Mouse (Mus musculus): ENCODE measurements at regions not wholly inside any gene's neighbourhood (a gene's known extent, or its start where the extent isn't known, plus 50 kb on each side); places are given as distances from the start of the nearest gene placed in this dataset.

DNA sequence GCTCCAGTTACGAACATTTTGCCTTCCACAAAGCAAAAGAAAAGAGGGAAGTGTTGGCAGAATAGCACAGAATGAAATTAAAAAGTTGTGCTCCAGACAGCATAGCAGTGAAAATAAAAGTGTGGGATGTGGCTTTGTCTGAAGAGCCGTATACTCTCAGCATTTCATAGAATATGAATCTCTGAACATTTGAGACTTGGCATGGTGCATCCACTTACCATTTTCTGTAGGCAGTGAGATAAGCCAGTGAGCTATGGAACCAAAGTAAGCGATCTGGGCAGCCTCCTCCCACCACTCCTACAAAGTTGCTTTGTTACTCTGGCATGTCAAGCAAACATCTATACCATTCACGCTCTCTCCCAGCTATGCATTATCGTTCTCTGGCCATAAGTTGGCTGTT, 286.0 kb downstream of the Arl4a start:
- no peaks in the 10 kb centered on the region for H3K9me3 ChIP-seq (replicated peaks; ENCODE audit: control insufficient read depth, low read length)
- ATAC-seq (ENCODE audit: low read depth), result no peak
- no peaks in the 10 kb centered on the region for H3K27me3 ChIP-seq (ENCODE audit: control insufficient read depth, insufficient read depth, low read depth, low read length)
- no peak overlapping the region for H3K4me3 ChIP-seq (ENCODE audit: low read depth, low read length)
- no peak overlapping the region for H3K4me2 ChIP-seq (ENCODE audit: low read depth, low read length)
- H3K4me1 ChIP-seq (ENCODE audit: control insufficient read depth, low read depth, low read length), result no peaks in the 10 kb centered on the region
- H3K27ac ChIP-seq (ENCODE audit: low read length), result no peak overlapping the region
- no peaks in the 10 kb centered on the region for H3K36me3 ChIP-seq (ENCODE audit: control insufficient read depth, insufficient read depth)
- 57% methylated on average over 5 of the region's 5 CpGs for WGBS (ENCODE audit: insufficient replicate concordance)
- no peak overlapping the region for H3K9ac ChIP-seq (ENCODE audit: low read depth, low read length)

DNA sequence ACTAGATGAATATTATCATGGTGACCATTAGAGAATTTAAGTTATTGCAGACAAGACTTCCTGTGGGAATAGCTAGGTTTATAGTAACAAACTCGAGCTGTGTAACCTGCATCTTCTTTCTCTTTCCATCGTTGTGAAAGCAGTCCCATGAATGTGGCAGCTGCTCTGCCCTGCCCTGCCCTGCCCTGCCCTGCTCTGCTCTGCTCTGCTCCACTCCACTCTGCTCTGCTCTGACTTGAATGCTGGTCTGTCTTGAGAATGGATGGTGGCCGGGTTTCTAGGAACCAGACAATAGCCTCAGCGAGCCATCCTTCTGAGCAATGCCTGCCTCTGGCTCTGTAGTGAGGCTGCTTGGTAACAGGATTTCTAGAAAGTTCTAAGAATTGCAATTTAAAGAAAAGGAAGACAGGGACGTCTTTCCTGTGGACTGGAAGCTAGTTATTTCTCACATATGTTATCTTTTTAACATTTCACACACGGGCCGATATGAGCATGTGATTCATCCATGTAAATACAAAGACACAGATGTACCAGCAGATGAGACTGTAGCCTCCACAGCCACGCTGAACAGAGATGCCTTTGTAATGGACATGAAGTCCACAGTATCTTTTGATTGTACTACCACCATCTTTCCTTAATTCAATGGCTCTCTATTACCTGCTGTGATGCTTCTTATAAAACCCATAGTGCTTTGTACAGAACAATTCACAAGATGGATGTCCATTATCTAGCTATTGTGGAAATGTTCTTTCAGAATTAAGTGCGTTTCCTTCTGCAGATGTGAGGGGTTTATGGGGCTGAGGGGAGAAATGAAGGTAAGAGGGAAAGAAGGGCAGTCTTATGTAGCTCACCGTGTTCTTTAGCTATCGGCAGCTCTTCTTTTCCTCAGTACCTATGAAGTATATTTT, 295.4 kb downstream of the Arl4a start:
- no peak for ATAC-seq (ENCODE audit: low read depth)
- Histone ChIP-seq H3K4me3 (ENCODE audit: low read depth, low read length) (no peak overlapping the region), H3K27me3 (ENCODE audit: control insufficient read depth, insufficient read depth, low read depth, low read length) (no peaks in the 10 kb centered on the region), H3K9ac (ENCODE audit: low read depth, low read length) (no peak overlapping the region), H3K4me2 (ENCODE audit: low read depth, low read length) (no peak overlapping the region), H3K4me1 (ENCODE audit: control insufficient read depth, low read depth, low read length) (no peaks in the 10 kb centered on the region), H3K9me3 (replicated peaks; ENCODE audit: control insufficient read depth, low read length) (no peaks in the 10 kb centered on the region), H3K36me3 (ENCODE audit: control insufficient read depth, insufficient read depth) (no peaks in the 10 kb centered on the region), H3K27ac (ENCODE audit: low read length) (no peak overlapping the region)
- 59% methylated on average over 11 of the region's 11 CpGs for WGBS (ENCODE audit: insufficient replicate concordance)

DNA sequence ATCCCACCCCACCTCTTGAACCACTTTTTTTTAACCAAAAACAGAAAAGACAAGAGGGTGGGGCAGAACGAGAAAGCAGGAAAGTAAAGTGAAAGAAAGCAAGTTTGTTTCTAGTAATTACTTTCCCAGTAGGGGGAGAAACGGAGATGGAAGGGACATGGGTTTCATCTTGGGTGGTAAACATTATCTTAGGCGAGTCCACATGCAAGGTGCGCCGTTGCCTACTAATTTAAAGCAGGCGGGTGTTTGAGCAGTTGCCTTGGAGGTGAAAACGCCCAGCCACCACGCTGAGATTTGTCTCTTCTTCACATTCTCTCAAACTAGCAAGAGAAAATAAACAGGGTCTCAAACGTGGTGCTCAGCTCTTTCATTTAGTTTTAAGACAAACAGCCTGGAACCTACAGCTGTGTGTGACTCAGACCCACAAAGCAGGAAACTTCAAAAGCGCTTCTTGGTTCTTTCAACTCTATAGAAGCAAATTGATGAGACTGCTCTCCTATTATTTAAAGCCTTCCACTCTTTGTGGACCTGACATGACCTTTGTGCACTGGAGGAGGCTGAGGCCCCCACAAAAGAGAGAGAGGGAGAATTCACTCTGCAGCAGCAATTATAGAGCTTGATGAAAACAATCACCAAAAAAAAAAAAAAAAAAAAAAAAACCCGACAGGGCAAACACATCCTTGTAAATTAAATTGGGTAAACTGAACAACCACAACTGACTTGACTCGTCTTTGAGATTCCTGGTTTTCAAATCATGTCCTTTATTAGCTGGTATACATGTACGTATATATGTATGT, 296.6 kb downstream of the Arl4a start:
- Histone ChIP-seq H3K27me3 (ENCODE audit: control insufficient read depth, insufficient read depth, low read depth, low read length) (no peaks in the 10 kb centered on the region), H3K27ac (ENCODE audit: low read length) (no peak overlapping the region), H3K4me3 (ENCODE audit: low read depth, low read length) (no peak overlapping the region), H3K36me3 (ENCODE audit: control insufficient read depth, insufficient read depth) (no peaks in the 10 kb centered on the region), H3K4me1 (ENCODE audit: control insufficient read depth, low read depth, low read length) (no peaks in the 10 kb centered on the region), H3K9me3 (replicated peaks; ENCODE audit: control insufficient read depth, low read length) (no peaks in the 10 kb centered on the region), H3K4me2 (ENCODE audit: low read depth, low read length) (no peak overlapping the region), H3K9ac (ENCODE audit: low read depth, low read length) (no peak overlapping the region)
- ATAC-seq (ENCODE audit: low read depth), result no peak
- WGBS (ENCODE audit: insufficient replicate concordance), result 40% methylated on average over 13 of the region's 13 CpGs

DNA sequence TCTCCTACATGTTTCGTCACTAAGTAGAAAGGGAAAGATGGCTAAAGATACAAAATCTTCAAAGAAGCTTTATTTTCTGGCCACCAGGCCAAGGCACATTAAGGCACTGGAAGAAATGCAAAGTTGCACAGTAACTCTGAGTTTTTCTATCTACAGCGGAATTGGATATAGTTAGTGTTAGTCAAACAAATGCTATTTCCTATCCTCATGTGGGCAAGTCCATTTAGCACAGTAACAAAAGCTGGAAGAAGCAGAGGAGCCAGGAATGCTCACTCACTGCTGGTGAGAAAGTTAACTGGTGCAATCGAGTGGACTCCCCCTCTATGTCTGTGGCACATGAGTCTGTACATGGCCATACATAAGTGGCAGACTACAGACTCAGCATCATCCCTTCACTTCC, 300.9 kb downstream of the Arl4a start:
- Histone ChIP-seq H3K4me3 (ENCODE audit: low read depth, low read length) (no peak overlapping the region), H3K9me3 (replicated peaks; ENCODE audit: control insufficient read depth, low read length) (no peaks in the 10 kb centered on the region), H3K4me2 (ENCODE audit: low read depth, low read length) (no peak overlapping the region), H3K27me3 (ENCODE audit: control insufficient read depth, insufficient read depth, low read depth, low read length) (no peaks in the 10 kb centered on the region), H3K27ac (ENCODE audit: low read length) (no peak overlapping the region), H3K4me1 (ENCODE audit: control insufficient read depth, low read depth, low read length) (no peaks in the 10 kb centered on the region), H3K9ac (ENCODE audit: low read depth, low read length) (no peak overlapping the region), H3K36me3 (ENCODE audit: control insufficient read depth, insufficient read depth) (no peaks in the 10 kb centered on the region)
- no peak for ATAC-seq (ENCODE audit: low read depth)
- WGBS (ENCODE audit: insufficient replicate concordance), result 46% methylated on average over 3 of the region's 3 CpGs

DNA sequence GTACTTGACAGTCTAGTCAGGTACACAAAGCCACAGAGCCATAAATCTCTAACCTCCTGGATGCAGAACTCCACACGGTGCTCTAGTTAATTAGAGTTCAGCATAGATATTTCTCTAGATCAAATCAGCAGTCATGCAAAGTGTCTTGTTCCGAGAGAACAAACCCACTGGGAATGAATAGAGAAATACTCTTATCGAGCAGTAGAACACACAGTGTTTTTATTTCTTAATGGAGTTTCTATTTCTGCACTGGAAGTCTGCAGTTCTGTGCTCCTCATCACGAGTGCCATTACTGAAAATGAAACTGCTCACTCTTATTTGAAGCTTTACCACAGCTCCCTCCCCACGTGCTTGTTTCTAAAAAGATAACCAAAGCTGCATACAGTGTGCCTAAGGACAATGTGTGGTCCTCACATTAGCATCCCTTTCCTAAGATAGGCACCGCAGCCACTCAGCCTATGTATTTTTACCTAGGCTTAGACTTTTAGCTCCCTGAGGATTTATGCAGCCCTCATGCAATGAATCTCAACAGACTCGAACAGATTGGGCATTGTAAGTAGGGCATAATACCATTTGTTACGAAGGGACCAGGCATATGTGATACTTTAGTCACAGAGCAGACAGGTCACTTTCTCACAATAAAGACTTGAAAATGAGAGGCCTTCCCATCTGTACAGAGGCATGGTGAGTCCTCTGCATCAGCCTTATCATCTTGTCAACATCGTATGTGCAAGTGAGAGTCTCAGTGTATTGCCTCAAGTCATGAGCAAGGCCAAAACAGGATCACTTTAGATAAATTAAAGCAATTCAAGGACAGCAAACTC, 301.5 kb downstream of the Arl4a start:
- Histone ChIP-seq H3K4me1 (ENCODE audit: control insufficient read depth, low read depth, low read length) (no peaks in the 10 kb centered on the region), H3K36me3 (ENCODE audit: control insufficient read depth, insufficient read depth) (no peaks in the 10 kb centered on the region), H3K4me3 (ENCODE audit: low read depth, low read length) (no peak overlapping the region), H3K27me3 (ENCODE audit: control insufficient read depth, insufficient read depth, low read depth, low read length) (no peaks in the 10 kb centered on the region), H3K4me2 (ENCODE audit: low read depth, low read length) (no peak overlapping the region), H3K9me3 (replicated peaks; ENCODE audit: control insufficient read depth, low read length) (no peaks in the 10 kb centered on the region), H3K27ac (ENCODE audit: low read length) (no peak overlapping the region), H3K9ac (ENCODE audit: low read depth, low read length) (no peak overlapping the region)
- ATAC-seq (ENCODE audit: low read depth), result no peak
- WGBS (ENCODE audit: insufficient replicate concordance), result 53% methylated on average over 9 of the region's 9 CpGs

DNA sequence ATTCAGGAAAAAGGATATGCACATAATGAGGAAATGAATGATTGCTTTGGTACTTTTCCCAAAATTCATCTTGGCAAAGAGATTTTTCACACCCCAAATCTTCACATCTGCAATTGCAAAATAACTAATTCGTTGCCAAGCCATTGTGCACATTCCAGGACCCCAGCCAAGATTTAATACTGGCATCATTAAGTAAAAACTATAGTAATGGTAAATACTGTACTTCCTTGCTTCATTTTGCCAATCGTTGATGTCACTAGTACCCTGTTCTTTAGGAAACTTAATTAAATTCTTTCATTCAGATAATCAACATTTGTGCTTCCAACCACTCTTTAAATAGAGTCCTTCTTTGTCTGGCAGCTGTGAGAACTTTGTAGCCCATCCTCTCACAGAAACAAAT, 303.6 kb downstream of the Arl4a start:
- Histone ChIP-seq H3K36me3 (ENCODE audit: control insufficient read depth, insufficient read depth) (no peaks in the 10 kb centered on the region), H3K9me3 (replicated peaks; ENCODE audit: control insufficient read depth, low read length) (no peaks in the 10 kb centered on the region), H3K4me3 (ENCODE audit: low read depth, low read length) (no peak overlapping the region), H3K27ac (ENCODE audit: low read length) (no peak overlapping the region), H3K4me1 (ENCODE audit: control insufficient read depth, low read depth, low read length) (no peaks in the 10 kb centered on the region), H3K4me2 (ENCODE audit: low read depth, low read length) (no peak overlapping the region), H3K27me3 (ENCODE audit: control insufficient read depth, insufficient read depth, low read depth, low read length) (no peaks in the 10 kb centered on the region), H3K9ac (ENCODE audit: low read depth, low read length) (no peak overlapping the region)
- no peak for ATAC-seq (ENCODE audit: low read depth)
- 53% methylated on average over 2 of the region's 2 CpGs for WGBS (ENCODE audit: insufficient replicate concordance)

DNA sequence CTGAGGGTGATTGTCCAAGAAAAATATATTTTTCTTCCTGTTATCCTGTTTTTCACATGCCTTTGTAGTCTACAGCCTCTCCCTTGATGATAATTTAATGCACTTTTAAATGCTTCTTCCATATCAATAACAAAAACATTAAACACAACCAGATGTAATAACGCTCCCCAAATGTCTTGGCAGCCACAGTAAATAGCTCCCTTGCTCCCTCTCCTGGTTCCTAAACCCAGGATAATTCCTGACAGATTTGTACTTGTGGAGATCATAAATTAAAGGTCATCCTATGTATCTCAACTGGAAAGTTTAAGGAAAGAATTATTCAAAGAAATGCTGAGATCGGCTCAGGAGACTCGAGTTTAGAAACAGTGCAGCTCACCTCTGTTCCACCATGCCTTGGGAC, 306.6 kb downstream of the Arl4a start:
- Histone ChIP-seq H3K4me3 (ENCODE audit: low read depth, low read length) (no peak overlapping the region), H3K4me1 (ENCODE audit: control insufficient read depth, low read depth, low read length) (no peaks in the 10 kb centered on the region), H3K9me3 (replicated peaks; ENCODE audit: control insufficient read depth, low read length) (no peaks in the 10 kb centered on the region), H3K4me2 (ENCODE audit: low read depth, low read length) (no peak overlapping the region), H3K27me3 (ENCODE audit: control insufficient read depth, insufficient read depth, low read depth, low read length) (no peaks in the 10 kb centered on the region), H3K9ac (ENCODE audit: low read depth, low read length) (no peak overlapping the region), H3K27ac (ENCODE audit: low read length) (no peak overlapping the region), H3K36me3 (ENCODE audit: control insufficient read depth, insufficient read depth) (no peaks in the 10 kb centered on the region)
- 65% methylated on average over 3 of the region's 3 CpGs for WGBS (ENCODE audit: insufficient replicate concordance)
- no peak for ATAC-seq (ENCODE audit: low read depth)

DNA sequence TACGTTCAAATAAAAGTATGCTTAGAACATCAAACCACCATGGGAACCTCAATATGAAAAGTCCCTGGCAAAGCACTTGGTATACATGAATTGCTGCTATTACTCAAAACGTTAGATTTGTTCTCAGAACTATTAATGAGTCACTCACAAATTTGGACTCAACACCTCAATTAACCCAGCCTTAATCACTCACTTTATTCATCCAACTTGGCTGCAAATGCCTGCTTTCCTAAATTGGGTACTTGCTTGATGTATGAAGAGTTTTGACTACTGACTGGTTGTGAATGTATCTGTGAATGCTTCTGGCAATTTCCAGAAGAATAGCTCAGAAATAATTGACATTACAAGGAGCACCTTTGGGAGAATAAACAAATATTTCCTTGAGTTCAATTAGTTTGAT, 308.6 kb downstream of the Arl4a start:
- ATAC-seq (ENCODE audit: low read depth), result no peak
- no peaks in the 10 kb centered on the region for H3K27me3 ChIP-seq (ENCODE audit: control insufficient read depth, insufficient read depth, low read depth, low read length)
- WGBS (ENCODE audit: insufficient replicate concordance), result 49% methylated on average over 2 of the region's 2 CpGs
- no peak overlapping the region for H3K27ac ChIP-seq (ENCODE audit: low read length)
- H3K36me3 ChIP-seq (ENCODE audit: control insufficient read depth, insufficient read depth), result no peaks in the 10 kb centered on the region
- no peaks in the 10 kb centered on the region for H3K4me1 ChIP-seq (ENCODE audit: control insufficient read depth, low read depth, low read length)
- no peak overlapping the region for H3K9ac ChIP-seq (ENCODE audit: low read depth, low read length)
- H3K4me3 ChIP-seq (ENCODE audit: low read depth, low read length), result no peak overlapping the region
- no peaks in the 10 kb centered on the region for H3K9me3 ChIP-seq (replicated peaks; ENCODE audit: control insufficient read depth, low read length)
- no peak overlapping the region for H3K4me2 ChIP-seq (ENCODE audit: low read depth, low read length)

Measured in liver, embryonic 16.5 days (tissue).